Mouse (Mus musculus): ENCODE data around the gene Prkce. TPM values are rescaled to one million over a fixed set of nuclear protein-coding genes. Genes with fewer than 3 reads are reported as not detected.

The Prkce gene
- polyA plus RNA-seq, 1 experiment: 5.0 TPM

DNA sequence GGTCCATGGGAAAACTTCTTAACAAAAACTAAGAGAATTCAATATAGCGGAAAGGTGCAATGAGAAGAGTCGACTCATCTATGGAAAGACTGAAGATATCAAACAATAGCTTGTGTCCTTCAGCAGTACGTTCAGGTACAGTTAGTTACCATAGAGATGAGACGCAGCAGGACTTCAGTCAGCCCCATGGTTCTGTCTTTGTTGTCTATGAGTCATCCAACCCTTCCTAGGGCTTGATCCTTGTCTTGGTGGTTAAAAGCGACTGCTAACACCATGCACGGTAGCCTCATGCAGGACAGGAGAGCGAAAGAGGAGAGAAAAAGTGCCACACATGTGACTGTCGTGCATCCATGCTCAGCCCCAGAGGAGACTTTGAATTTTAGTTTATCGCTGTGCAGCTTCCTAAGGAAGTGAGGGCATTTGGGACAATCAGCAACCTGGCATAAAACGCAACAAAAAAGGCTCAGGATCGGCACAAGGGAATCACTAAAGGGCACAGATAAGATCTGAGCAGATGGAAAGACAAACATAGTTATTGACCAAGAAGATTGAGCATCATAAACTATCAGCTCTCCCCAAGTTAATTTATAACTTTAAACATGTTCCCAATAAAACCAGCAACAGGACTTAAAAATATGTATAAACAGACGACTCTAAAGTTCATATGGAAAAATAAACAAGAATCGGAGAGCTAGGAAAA, 448.2 kb downstream of the Prkce start:
- no peak for TF ChIP-seq GATA1 (IDR thresholded peaks at IDR 0.05; ENCODE audit: low read length)

DNA sequence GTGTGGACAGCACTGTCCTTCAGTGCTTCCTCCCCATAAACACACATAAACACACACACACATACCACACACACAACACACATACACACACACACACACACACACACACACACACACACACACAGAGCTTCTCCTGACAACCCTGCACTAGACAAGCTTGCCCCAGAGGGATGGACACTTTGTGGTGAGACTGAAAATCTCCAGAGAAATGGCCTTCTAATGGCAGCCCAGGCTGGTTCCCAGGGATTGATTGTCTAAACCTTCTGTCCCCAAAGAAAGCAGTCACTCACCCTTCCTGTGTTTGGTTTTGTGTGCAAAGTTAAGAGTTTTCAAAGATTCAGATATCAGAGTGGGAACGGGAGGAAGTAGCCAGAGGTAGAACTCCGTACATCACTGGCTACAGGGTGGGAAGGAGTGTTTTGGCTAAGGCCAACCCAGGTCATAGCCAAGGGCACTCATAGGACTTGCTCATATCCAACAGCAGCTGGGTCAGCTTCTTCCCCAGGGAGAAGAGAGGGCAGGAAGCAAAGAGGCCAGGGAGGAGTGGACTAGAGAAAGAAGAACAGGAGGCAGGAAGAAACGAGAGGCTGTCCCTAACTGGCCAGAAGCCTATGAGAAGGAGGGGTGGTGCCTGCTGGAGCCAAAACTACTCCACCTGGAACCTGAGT, 450.1 kb downstream of the Prkce start:
- TF ChIP-seq GATA1 (IDR thresholded peaks at IDR 0.05; ENCODE audit: low read length): no peak

DNA sequence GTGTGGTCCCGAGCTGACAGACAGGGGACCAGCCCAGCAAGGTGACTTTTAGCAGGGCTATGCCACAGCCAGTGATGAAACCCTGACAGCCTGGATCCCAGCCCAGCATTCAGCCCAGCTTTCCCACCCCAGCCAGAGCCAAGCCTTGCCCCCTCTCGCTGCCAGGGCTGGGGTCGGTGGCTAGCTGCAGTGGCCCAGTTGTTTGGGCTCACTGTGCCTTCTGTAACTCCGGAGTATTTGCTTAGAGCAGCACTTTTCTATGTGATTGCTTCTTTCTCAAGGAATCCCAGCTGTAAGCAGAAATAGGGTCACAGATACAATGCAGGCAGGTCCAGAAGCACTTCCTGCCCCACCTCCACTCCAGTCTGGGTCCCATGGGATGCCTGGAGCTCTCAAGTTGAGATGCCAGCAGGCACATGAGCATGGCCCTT, 450.9 kb downstream of the Prkce start:
- no peak for TF ChIP-seq GATA1 (IDR thresholded peaks at IDR 0.05; ENCODE audit: low read length)

DNA sequence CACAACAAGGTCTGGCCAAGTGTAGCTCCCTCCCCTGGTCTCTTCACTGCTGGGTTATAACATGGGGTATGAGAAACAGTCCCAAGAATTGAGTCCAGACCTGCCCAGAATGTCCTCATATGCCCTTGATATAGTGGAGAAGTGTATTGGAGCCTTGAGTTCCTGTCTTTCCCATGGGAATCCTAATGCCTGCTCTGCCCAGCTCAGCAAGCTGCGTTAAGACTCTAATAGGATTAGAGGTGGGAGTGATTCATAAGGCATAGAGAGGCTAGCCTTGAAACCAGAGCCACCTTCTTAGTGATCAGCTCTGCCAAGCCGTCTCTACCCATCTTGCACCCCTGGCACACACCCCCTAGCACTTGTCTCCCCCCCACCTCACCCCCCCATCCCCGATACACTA, 455.3 kb downstream of the Prkce start:
- TF ChIP-seq GATA1 (IDR thresholded peaks at IDR 0.05; ENCODE audit: low read length): no peak

DNA sequence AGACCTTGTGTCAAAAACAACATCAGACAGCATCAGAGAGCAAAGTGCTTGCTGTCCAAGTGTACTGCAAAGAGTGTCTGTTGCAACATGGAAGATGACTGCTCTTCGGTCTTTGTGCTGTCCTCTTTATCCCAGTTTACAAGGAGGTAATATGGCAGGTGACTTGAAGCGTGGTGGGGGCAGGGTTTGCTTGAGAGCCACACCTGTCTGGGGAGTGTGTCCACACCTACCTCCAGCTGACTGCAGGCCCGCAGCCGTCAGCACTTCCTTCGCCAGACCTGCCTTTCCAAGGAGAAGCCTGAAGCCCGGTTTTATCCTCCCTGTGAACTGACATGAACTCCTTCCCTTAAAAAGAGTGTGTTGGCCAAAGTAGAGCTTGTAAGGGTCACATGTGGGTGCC, 458.9 kb downstream of the Prkce start:
- TF ChIP-seq GATA1 (IDR thresholded peaks at IDR 0.05; ENCODE audit: low read length): no peak

DNA sequence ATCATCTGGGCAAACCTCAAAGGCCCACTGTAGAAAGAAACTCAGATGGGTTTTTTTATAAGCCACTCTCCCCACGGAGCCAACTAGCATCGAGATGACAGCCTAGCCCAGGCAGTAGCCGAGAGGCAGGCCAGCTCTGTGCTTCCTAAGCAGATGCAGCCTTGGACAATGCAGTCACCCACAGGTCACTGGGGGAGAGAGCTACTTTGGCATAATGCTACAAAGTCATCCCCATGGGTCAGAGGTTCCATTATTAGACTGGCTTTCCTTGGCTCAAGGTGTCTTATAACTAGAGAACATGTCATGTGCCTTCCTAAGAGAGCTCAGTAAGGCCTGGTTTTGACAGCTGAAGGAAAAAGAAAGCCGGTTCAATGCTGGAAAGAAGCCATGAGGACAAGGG, 465.5 kb downstream of the Prkce start:
- no peak for TF ChIP-seq GATA1 (IDR thresholded peaks at IDR 0.05; ENCODE audit: low read length)

DNA sequence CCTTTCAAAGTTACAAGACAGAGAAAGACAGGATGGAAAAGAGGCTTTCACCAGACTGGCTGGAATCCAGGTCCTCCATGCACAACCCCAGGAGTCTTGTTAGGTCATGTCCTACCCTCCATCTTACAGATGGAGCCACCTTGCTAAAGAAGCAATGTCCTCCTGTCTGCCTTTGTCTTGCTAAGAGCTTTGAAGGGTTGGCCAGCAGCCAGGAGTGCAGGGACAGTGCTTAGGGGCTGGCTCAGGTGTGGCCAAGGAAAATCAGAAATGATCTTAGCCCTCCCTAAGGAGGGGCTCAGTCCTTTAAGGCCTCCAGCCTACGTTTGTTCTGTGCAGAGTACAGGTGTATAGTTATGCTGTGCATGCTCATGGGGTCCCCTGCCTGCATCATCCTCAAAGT, 469.7 kb downstream of the Prkce start:
- TF ChIP-seq GATA1 (IDR thresholded peaks at IDR 0.05; ENCODE audit: low read length): no peak

DNA sequence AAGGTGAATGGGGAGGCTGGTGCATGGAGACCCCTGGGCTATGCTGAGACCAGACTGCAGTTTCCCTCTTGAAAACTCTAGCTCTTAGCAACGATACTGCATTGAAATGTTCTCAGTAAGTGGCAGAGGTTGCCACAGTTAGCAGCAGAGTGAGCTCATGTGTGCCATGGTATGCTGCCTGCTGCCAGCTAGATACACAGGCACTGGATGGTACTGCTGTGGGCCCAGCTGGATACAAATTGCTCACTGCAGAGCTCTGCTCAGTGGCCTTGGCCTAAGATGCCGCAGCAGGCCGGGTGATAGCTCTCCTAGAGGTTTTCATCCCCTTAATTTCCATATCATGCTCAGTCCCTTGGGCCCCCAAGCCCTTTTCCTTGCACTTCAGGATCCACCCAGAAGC, 471.7 kb downstream of the Prkce start:
- TF ChIP-seq GATA1 (IDR thresholded peaks at IDR 0.05; ENCODE audit: low read length): no peak

DNA sequence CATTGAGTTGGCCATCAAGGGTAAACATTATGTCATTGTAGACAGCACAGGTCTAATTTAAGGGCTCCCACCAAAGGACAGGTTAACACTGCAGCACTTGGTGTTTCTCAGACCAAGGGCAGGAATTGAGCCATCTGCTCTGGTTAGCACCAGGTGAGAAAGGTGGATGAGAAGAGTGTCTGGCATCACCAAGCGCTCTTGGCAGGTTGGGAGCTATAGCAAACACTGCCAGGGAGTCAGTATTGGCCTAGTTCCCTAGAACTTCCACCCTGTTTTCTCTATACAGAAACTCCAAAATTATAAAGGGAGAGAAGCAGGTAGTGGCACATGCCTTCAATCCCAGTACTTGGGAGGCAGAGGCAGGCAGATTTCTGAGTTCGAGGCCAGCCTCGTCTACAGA, 479.6 kb downstream of the Prkce start:
- TF ChIP-seq GATA1 (IDR thresholded peaks at IDR 0.05; ENCODE audit: low read length): no peak

DNA sequence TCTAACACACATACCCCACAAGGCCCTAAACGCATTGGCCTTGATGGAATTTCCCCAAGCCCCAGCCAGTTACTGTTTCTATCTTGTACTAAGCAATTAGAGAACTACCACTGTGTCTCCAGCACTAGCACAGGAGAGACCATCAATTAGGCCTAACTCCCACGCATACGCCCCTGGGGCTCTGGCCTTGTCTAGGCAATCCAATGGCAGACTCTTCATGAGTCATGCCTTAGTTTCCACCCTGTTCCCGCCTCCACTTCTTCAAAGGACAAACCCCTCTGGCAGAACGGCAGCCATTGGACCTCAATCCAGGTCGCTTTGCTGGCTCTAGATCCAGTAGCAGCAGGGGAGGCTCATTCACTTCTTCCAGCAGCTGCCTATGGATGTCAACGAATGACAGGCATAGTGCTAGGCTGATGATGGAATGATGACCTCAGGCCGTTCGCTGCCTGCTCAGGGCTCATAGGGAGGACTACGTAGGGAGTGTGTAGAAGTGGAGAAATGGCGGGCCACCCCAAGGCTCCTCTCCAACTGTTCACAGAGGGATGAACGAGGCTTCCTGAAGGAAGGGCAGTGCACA, 481.4 kb downstream of the Prkce start:
- TF ChIP-seq GATA1 (IDR thresholded peaks at IDR 0.05; ENCODE audit: low read length): no peak

DNA sequence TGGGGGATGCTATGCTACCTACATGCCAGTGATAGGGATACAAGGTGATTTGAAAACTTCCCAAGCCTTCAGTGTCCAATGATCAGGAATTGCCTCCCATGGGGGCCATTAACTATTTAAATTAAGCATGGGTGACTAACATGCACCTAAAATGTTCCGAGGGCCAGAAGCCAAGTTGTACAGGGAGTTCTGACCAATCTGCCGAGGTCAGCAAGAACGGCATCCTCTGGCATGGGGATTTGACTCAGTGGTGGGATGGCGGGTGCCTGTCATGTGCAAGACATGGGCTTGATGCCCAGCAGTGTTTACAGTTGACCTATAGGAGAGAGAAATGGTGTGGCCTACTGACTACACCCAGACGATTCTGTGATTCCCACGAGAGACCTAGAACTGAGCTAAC, 482.7 kb downstream of the Prkce start:
- no peak for TF ChIP-seq GATA1 (IDR thresholded peaks at IDR 0.05; ENCODE audit: low read length)

DNA sequence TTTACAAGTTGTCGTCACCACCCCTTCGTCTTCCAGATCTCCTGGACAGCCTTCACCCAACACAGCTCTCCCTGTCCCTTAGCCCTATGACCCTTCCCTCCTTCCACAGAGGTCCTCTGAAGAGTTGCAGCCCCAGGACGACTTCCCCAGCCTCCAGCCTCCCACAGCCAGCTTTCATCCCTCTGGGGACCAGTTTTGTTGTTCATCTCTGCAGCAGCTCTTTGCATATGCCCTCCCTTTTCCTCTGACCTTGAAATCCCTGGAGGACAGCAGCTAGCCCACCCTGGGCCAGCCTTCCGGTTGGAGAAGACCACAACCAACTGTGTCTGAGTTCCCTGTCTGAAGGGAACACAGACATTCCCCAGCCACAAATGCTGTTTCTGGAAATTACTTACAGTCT, 483.5 kb downstream of the Prkce start:
- no peak for TF ChIP-seq GATA1 (IDR thresholded peaks at IDR 0.05; ENCODE audit: low read length)

DNA sequence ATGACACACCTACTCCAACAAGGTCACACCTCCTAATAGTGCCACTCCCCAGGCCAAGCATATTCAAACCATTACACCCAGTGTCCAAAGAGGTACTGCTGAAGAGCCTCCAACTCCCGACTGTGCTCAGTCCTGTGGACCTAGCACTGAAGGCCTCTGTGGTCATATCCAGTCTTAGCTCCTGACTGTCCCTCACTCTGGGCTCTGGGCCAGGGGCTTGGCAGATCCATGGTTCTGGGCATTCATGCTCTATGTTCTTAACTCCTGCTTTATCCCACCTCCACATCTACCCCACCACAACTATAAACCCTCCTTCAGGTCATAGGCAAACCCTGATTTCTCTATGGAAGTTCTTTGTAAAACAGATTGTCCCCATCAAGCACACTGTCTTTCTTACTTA, 485.2 kb downstream of the Prkce start:
- no peak for TF ChIP-seq GATA1 (IDR thresholded peaks at IDR 0.05; ENCODE audit: low read length)

DNA sequence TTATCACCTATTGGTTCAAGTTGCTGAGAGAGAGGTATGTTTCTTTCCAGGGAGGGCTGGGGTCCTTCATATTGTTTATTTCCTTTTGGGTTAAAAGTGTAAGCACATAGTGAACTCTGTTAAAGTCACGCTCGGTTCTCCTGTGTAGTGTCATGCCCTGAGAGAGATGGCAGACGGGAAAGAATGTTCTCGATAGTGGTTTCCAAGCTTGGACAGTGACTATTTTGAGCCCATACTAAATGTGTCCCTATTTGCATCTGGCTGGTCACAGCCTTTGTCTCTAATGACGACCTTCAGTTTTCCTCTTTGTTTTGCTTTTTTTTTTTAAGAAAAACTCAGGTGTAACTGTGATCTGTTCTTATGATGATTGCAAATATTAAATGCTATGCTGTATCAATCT, 488.8 kb downstream of the Prkce start:
- TF ChIP-seq GATA1 (IDR thresholded peaks at IDR 0.05; ENCODE audit: low read length): no peak

DNA sequence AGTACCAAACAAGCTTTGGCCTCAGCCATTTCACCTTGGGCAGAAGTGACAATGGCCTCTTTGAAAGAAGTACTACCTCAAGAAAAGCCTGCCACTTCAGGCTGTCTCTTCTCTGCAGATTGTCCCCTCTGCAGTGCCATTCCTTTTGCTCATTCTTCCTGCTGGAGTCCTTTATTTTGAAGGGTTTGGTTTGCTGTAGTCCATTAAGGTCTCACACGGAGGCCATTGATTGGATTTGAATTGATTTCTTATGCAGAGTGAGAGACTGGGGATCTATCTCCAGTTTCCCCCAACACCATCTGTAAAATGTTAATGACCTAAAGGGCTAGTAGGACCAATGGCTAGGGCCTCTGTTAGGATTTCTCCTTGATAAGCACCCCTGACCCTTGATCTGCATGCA, 494.7 kb downstream of the Prkce start:
- TF ChIP-seq GATA1 (IDR thresholded peaks at IDR 0.05; ENCODE audit: low read length): no peak

DNA sequence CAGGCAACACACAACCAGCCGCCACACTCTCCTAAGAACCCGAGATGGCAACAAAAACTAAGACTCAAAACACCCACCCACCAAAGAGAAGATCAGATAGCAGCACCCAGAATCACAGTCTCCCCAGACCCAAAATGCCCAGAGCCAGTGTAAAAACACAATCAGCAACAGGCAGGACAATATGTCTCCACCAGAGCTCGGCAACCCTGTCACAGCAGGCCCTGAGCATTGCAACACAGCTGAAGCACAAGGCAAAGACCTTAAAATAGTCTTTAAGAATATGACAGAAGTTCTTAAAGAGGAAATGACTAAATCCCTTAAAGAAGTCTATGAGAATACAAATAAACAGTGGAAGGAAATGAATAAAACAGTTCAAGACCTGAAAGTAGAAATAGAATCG, 495.9 kb downstream of the Prkce start:
- TF ChIP-seq GATA1 (IDR thresholded peaks at IDR 0.05; ENCODE audit: low read length): no peak
